Mouse (Mus musculus) forebrain, embryonic 16.5 days (tissue): Measurements from ENCODE around the gene Dcaf15. TPM values are rescaled to one million over a fixed set of nuclear protein-coding genes. Genes with fewer than 3 reads are reported as not detected.
A peak's percentile ranks its signal among the peaks of the same experiment; 100 is the strongest.

Source experiments
- ATAC-seq: fragments of 200-750 bp; cut with Nextera tagmentation; 2 replicates; pipeline ENCODE4 v1.8.0; 2017; ENCODE audit warnings: mild to moderate bottlenecking, moderate library complexity
- H3K27ac ChIP-seq: fragments of 300-500 bp; sonication (generic); 2 replicates; pipeline ENCODE4 v1.5.1; 2014; ENCODE audit warnings: low read length, control low read depth
- H3K27me3 ChIP-seq: fragments of 300-500 bp; sonication (generic); replicated peaks from 2 replicates; pipeline ENCODE4 v1.6.1; 2014; ENCODE audit warnings: low read length; ENCODE audit not compliant: control insufficient read depth, insufficient read depth
- H3K36me3 ChIP-seq: fragments of 300-500 bp; sonication (generic); 2 replicates; pipeline ENCODE4 v1.6.1; 2014; ENCODE audit not compliant: control insufficient read depth, insufficient read depth
- H3K4me1 ChIP-seq: fragments of 300-500 bp; sonication (generic); replicated peaks from 2 replicates; pipeline ENCODE4 v1.6.1; 2014; ENCODE audit warnings: low read length; ENCODE audit not compliant: control insufficient read depth, insufficient read depth
- H3K4me2 ChIP-seq: fragments of 300-500 bp; sonication (generic); 2 replicates; pipeline ENCODE4 v1.6.1; 2014; ENCODE audit warnings: mild to moderate bottlenecking, low read length, control low read depth
- H3K4me3 ChIP-seq: fragments of 300-500 bp; sonication (generic); replicated peaks from 2 replicates; pipeline ENCODE4 v1.5.1; 2014; ENCODE audit warnings: mild to moderate bottlenecking, low read length, control low read depth
- H3K9ac ChIP-seq: fragments of 300-500 bp; sonication (generic); replicated peaks from 2 replicates; pipeline ENCODE4 v1.6.1; 2014; ENCODE audit warnings: low read depth, low read length, control low read depth
- H3K9me3 ChIP-seq: fragments of 300-500 bp; sonication (generic); 2 replicates; pipeline ENCODE4 v1.6.1; 2016; ENCODE audit warnings: low read length; ENCODE audit not compliant: control insufficient read depth
- WGBS: fragments of 180-500 bp; shearing (Covaris S2); extraction: QIAGEN DNeasy Blood & Tissue Kit; methylation state at CpG from one replicate; pipeline ENCODE4 v1.1.7; 2014; 5-methylcytosine and 5-hydroxymethylcytosine counted together
- polyA plus RNA-seq: library from polyadenylated mRNA; unstranded; fragments of >200 nt; fragmentation: Nextera tagmentation; extraction: Ambion mirVana; gene quantifications from 2 replicates; pipeline ENCODE4 v1.2.1, GENCODE M21; 2015

Dcaf15 gene
- 16.0 and 20.6 TPM in 2 replicates for polyA plus RNA-seq

DNA sequence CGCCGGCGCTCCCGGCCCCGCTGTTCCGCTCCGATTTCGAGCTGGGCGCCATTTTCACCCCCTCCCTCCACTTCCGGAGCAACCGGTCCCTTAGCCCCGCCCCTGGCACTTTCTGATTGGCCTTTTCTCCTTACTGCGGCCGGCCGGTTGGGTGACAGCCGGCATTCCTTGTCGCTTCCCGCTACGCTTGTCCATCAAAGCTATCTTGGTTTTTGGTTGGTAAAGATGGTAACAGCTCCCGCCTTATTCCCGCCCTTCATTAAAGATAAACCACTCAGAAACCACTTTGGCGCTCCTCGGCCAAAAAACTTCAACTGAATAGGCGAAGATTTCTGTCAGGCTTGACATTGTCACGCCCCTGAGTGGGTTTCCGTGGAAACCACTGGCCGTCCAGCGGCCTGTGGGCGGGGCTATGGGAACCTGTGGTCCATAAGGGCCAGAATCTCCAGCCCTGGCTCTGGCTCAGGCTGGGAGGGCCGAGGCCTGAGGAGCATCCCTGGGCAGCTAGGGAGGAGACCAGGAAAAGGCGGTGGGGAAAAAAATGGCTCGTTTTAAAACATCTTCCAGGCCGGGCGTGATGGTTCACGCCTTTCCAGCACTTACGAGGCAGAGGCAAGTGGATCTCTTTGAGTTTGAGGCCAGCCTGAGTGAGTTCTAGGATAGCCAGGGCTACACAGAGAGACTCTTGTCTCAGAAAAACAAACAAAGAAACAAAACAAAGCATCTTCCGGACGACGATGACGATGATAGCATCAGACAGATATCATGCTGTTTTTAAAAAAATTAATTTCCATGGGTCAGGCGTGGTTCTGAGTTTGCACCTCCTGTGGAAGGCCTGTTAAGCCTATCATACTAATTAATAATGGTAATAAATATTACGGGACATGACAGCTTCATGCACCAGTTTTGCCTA lies at the start of gene Dcaf15:
Dcaf15 (minus strand) TSS at position 72 of the 913 bp plus-strand sequence.
- peak; percentile 97 for ATAC-seq
- peak within 1 kb of the TSS; percentile 91 for H3K27ac ChIP-seq
- H3K9ac ChIP-seq, result peak within 1 kb of the TSS; percentile 82
- H3K4me2 ChIP-seq, result peak within 1 kb of the TSS; percentile 75
- no peaks in the 10 kb centered on the region for H3K27me3 ChIP-seq
- H3K36me3 ChIP-seq, result no peaks in the 10 kb centered on the region
- H3K4me1 ChIP-seq, result peaks cover 24% of the 10 kb centered on the region
- 6% methylated on average over 42 of the region's 42 CpGs for WGBS
- peak within 1 kb of the TSS; percentile 75 for H3K4me3 ChIP-seq
- no peaks in the 10 kb centered on the region for H3K9me3 ChIP-seq

DNA sequence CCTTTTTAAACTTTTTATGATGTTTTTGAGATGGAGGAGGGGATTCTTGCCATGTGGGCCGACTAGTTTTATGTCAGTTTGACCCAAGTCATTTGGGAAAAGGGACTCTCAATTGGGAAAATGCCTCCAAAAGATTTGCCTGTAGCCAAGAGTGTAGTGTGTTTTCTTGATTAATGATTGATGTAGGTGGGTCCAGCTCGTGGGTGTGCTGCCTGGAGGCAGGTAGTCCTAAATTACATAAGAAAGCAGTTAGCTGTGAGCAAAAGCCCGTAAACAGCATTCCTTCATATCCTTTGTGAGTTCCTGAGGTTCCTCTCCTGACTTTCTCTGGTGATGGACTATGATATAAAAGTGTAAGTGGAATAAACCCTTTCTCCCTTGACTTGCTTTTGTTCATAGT lies 44.6 kb upstream of the Dcaf15 start:
- ATAC-seq, result no peak

GRCm38 (mm10) chr8:84148531-84148850 lies 43.9 kb upstream of the Dcaf15 start:
- 0 out of 2 replicates have a peak, but pooled peaks have one; percentile 0 for ATAC-seq
- H3K9ac ChIP-seq, result no peak overlapping the region

More for the DNA sequence above, 44.6 kb upstream of the Dcaf15 start:
- no peak overlapping the region for H3K4me2 ChIP-seq
- no peaks in the 10 kb centered on the region for H3K9me3 ChIP-seq
- H3K27ac ChIP-seq, result no peak overlapping the region
- no peak overlapping the region for H3K9ac ChIP-seq
- 85% methylated on average over 3 of the region's 3 CpGs for WGBS
- H3K36me3 ChIP-seq, result 0 out of 2 replicates have a peak, but pooled peaks cover 2% of the 10 kb centered on the region
- peaks cover 22% of the 10 kb centered on the region for H3K4me1 ChIP-seq
- H3K27me3 ChIP-seq, result no peaks in the 10 kb centered on the region
- no peak overlapping the region for H3K4me3 ChIP-seq

DNA sequence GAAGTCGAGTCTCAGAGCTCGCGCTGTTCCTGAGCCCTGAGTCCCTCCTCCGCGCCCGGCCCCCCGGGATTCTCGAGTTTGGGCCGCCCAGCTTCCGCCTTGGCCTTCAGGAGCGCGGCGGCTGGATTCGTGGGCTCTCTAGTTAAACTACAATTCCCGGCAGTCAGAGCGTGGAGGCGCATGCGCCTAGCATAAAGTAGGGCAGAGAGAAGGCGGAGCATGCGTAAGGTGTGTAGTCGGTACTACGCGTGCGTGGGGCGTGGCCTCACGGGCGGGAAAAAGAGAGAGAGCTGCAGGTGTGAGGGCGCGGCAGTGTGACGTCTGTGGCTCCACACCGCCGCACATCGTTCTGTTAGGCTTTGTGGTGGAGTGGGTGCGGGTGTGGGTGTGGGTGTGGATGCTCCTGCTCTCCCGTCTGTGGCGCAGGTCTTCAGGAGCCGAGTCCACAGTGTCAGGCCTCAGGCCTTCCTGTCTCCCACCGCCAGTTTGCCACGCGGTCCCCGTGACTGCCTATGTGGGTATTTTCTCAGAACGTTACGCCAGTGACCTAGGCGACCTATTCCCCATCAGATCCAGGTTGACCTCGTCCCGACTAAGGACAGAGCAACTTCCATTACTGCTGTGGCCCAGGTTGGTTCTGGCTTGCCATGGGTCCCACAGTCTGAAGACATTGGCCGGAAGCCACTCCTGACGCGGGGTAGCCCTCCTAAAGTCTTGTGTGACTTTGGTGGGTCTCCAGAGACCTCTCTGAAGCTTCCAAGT lies 43.4 kb upstream of the Dcaf15 start, which contains the start of the genes Cc2d1a and 4930432K21Rik:
Cc2d1a (minus strand) TSS at position 168 of the 762 bp plus-strand sequence.
4930432K21Rik (plus strand) TSS at position 257 of the 762 bp plus-strand sequence.
- Histone ChIP-seq H3K4me3 (peak within 1 kb of the TSS; percentile 81), H3K27ac (no peak within 1 kb of the TSS), H3K9me3 (no peaks in the 10 kb centered on the region), H3K27me3 (no peaks in the 10 kb centered on the region), H3K4me1 (peaks cover 22% of the 10 kb centered on the region), H3K4me2 (peak within 1 kb of the TSS; percentile 88), H3K36me3 (peaks cover 12% of the 10 kb centered on the region), H3K9ac (peak within 1 kb of the TSS; percentile 91)
- WGBS, result 15% methylated on average over 49 of the region's 49 CpGs
- ATAC-seq, result peak; percentile 97

More at GRCm38 (mm10) chr8:84148531-84148850, 43.9 kb upstream of the Dcaf15 start:
- Histone ChIP-seq H3K4me2 (peak overlapping the region; percentile 88), H3K4me3 (peak overlapping the region; percentile 81), H3K36me3 (peaks cover 6% of the 10 kb centered on the region; the same call in 1 of the 2 replicates), H3K9me3 (no peaks in the 10 kb centered on the region), H3K27ac (no peak overlapping the region), H3K27me3 (no peaks in the 10 kb centered on the region), H3K4me1 (peaks cover 22% of the 10 kb centered on the region)
- 93% methylated on average over 5 of the region's 5 CpGs for WGBS

DNA sequence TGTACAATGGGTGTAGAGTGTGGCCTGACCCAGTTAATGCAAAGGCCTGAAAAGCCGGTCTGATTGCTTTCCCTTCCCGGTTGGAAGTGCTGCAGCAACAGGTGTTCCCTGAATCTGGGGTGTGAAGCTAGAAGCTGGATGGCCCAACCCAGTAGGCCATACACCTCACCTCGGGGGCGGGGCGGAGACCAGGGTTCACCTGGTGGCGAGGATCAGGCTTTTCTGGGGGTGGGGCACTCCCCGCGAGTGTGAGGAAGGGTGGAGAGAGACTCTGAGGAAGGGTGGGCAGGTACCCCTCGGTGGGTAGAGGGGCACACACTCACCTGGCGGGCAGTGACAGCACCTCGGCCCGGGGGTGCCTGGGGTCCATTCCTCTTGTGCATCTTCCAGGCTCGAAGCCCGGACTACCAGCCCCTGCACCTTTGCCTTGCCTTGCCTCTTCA lies 42.8 kb upstream of the Dcaf15 start:
- peak overlapping the region; percentile 91 for H3K9ac ChIP-seq
- H3K27me3 ChIP-seq, result no peaks in the 10 kb centered on the region
- 11% methylated on average over 14 of the region's 14 CpGs for WGBS
- H3K4me2 ChIP-seq, result peak overlapping the region; percentile 88
- H3K4me3 ChIP-seq, result peak overlapping the region; percentile 81
- H3K36me3 ChIP-seq, result peaks cover 17% of the 10 kb centered on the region
- no peak overlapping the region for H3K27ac ChIP-seq
- no peaks in the 10 kb centered on the region for H3K9me3 ChIP-seq
- ATAC-seq, result no peak; the same call in 1 of the 2 replicates
- H3K4me1 ChIP-seq, result peaks cover 22% of the 10 kb centered on the region

DNA sequence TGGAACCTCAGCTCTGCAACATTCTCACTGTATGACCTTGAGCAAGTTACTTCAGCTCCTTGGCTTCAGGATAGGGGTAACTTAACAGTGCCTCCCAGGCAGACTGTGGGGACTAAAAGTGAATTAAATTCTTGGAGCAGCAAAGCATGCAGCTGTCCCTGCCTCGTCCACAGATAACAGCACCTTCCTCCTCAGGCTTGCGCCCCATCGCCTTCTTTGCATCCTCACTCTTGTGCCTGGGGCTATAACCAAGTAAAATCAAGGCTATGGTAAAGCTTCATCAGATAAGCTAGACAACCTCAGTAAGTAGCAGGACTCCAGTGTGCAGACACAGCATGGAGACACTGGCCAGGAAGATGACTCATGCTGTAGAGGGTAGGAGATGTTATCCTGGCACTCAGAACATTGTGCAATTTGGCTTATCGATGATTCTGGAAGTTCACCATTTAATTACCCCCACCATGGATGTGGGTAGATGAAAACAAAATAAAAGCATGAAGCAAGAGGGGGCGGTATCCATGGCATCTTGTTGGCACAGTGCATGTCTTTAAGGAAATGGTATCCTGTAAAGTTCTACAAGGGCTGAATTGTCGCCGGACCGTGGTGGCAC lies 40.2 kb upstream of the Dcaf15 start:
- Histone ChIP-seq H3K4me1 (peaks cover 22% of the 10 kb centered on the region), H3K4me3 (no peak overlapping the region), H3K9ac (no peak overlapping the region), H3K4me2 (no peak overlapping the region), H3K27ac (no peak overlapping the region), H3K36me3 (peaks cover 31% of the 10 kb centered on the region), H3K9me3 (no peaks in the 10 kb centered on the region), H3K27me3 (no peaks in the 10 kb centered on the region)
- ATAC-seq, result no peak
- 95% methylated on average over 8 of the region's 8 CpGs for WGBS

DNA sequence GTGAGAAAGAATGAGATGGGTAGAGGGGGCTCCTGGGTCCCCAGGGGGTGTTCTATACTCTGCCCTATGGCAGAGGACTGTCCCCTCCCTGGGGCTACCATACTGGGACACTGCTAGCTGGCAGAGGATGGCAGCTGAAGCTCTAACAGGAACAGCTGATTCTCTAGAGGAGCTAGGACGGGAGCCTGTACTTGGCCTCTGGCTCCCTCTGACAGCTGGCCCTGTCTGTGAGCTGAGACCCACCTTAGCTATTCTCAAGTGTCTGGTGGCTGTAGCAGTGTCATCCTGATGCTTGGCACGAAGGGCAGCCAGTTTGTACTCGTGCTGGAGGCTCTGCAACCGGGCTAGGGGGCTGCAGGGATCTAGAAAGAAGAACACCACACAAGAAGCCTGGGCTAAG lies 36.3 kb upstream of the Dcaf15 start:
- ATAC-seq, result no peak
- Histone ChIP-seq H3K27me3 (no peaks in the 10 kb centered on the region), H3K9ac (no peak overlapping the region), H3K4me2 (no peak overlapping the region), H3K36me3 (peaks cover 44% of the 10 kb centered on the region), H3K4me1 (no peaks in the 10 kb centered on the region), H3K27ac (no peak overlapping the region), H3K9me3 (no peaks in the 10 kb centered on the region), H3K4me3 (no peak overlapping the region)
- WGBS, result 91% methylated on average over 4 of the region's 4 CpGs

- 96% methylated on average over 3 of the region's 3 CpGs for WGBS
- H3K27ac ChIP-seq, result no peak overlapping the region
- no peak for ATAC-seq
These were observed 33.3 kb upstream of the Dcaf15 start for GRCm38 (mm10) chr8:84137848-84138247.

More at GRCm38 (mm10) chr8:84137848-84138247, 33.3 kb upstream of the Dcaf15 start:
- no peak overlapping the region for H3K4me3 ChIP-seq
- no peaks in the 10 kb centered on the region for H3K27me3 ChIP-seq
- no peak overlapping the region for H3K4me2 ChIP-seq
- no peaks in the 10 kb centered on the region for H3K4me1 ChIP-seq
- H3K9ac ChIP-seq, result no peak overlapping the region
- H3K36me3 ChIP-seq, result peaks cover 44% of the 10 kb centered on the region
- H3K9me3 ChIP-seq, result no peaks in the 10 kb centered on the region
